Mouse (Mus musculus): ENCODE results near the gene Gm33543.

- TF ChIP-seq POLR2A (IDR thresholded peaks at IDR 0.05; ENCODE audit: low read depth, low read length): no peak
- TF ChIP-seq CTCF (conservative IDR thresholded peaks at IDR 0.05 in 1 of 2, IDR thresholded peaks at IDR 0.05 in 1 of 2; ENCODE audit: low read depth in 2 of 2, low read length in 2 of 2): no peak
- no peak for TF ChIP-seq EP300 (IDR thresholded peaks at IDR 0.05; ENCODE audit: low read length)
- no peak for TF ChIP-seq TCF12 (IDR thresholded peaks at IDR 0.05; ENCODE audit: low read depth, low read length)
- no peak for TF ChIP-seq CHD2 (IDR thresholded peaks at IDR 0.05; ENCODE audit: low read length)
- no peak for TF ChIP-seq ETS1 (conservative IDR thresholded peaks at IDR 0.05; ENCODE audit: low read depth, low read length)
- no peak for TF ChIP-seq MEF2A (IDR thresholded peaks at IDR 0.05; ENCODE audit: borderline replicate concordance, low read depth, low read length)
- TF ChIP-seq POLR2AphosphoS2 (IDR thresholded peaks at IDR 0.05; ENCODE audit: low read depth, low read length): no peak
- no peak for TF ChIP-seq MAFK (IDR thresholded peaks at IDR 0.05; ENCODE audit: insufficient replicate concordance, low read length)
- TF ChIP-seq ZKSCAN1 (IDR thresholded peaks at IDR 0.05; ENCODE audit: borderline replicate concordance, low read depth, low read length): no peak
- TF ChIP-seq JUND (conservative IDR thresholded peaks at IDR 0.05; ENCODE audit: low read depth, low read length): no peak
Observed at GRCm38 (mm10) chr10:95841241-95841640, 1.5 kb downstream of the Gm33543 start.

All from CH12.LX (cell line).